Mouse (Mus musculus) testis, adult 2 months (tissue): ENCODE measurements around the gene Hand2.

Source experiments
- CTCF ChIP-seq: fragments of 200-500 bp; IDR thresholded peaks from 2 replicates; pipeline ENCODE4 v1.5.1; 2012; ENCODE audit warnings: low read depth, mild to moderate bottlenecking, inconsistent platforms, low read length, moderate library complexity; ENCODE audit not compliant: control insufficient read depth, insufficient read depth, insufficient replicate concordance
- POLR2A ChIP-seq: fragments of 200-500 bp; IDR thresholded peaks from 2 replicates; pipeline ENCODE4 v1.6.1; 2012; ENCODE audit warnings: low read depth, mild to moderate bottlenecking, inconsistent platforms, low read length, moderate library complexity; ENCODE audit not compliant: control insufficient read depth

GRCm38 (mm10) chr8:57348866-57349520 lies 28.2 kb downstream of the Hand2 start:
- TF ChIP-seq CTCF (no peak), POLR2A (no peak)
